Mouse (Mus musculus): Measurements from ENCODE around the gene Iqgap3.

DNA sequence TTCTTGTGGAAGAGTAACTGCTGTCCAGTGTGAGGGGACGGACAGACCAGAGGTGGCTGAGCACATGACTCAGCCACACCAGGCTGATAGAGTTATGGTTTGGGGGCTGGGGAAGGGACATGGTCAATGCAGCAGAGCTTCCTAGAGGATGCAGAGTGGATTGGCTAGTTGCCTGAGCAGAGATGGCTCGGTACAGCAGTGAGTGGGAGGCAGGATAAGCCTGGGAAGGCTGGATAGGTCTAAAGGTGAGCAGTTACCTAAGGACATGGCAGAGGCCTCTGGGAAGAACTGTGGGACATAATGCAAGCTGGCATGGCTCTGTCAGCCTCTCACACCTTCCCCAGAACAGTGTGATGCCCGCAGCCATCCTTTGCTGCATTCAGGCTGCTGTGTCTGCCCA, 82.1 kb downstream of the Iqgap3 start:
- TF ChIP-seq POLR2A (IDR thresholded peaks at IDR 0.05; ENCODE audit: control insufficient read depth, extremely low read depth, insufficient read depth, low read length, poor library complexity) (no peak), CTCF (IDR thresholded peaks at IDR 0.05; ENCODE audit: borderline replicate concordance, control insufficient read depth, extremely low read depth, insufficient read depth, low read length, poor library complexity) (no peak)

Measured in thymus, adult 2 months (tissue).